Mouse (Mus musculus) CH12.LX (cell line): ENCODE measurements around the gene Sel1l.

Experiments
- CTCF ChIP-seq, 2 experiments: IDR thresholded peaks in 1 of 2; conservative IDR thresholded peaks in 1 of 2; 2 replicates each; pipeline ENCODE4 v1.5.1; 2011 to 2012; ENCODE audit warnings: low read depth in 2 of 2, low read length in 2 of 2, improper control_type of control experiment in 1 of 2, inconsistent platforms in 1 of 2, mild to moderate bottlenecking in 1 of 2, moderate library complexity in 1 of 2
- E2F4 ChIP-seq: IDR thresholded peaks from 2 replicates; pipeline ENCODE4 v1.6.1; 2011; ENCODE audit warnings: low read depth, low read length, improper control_type of control experiment; ENCODE audit not compliant: insufficient replicate concordance
- ELF1 ChIP-seq: IDR thresholded peaks from 2 replicates; pipeline ENCODE4 v1.6.1; 2014; ENCODE audit warnings: low read depth, mild to moderate bottlenecking, inconsistent platforms, low read length, improper control_type of control experiment
- NELFE ChIP-seq: IDR thresholded peaks from 2 replicates; pipeline ENCODE4 v1.6.1; 2011; ENCODE audit warnings: low read depth, low read length, improper control_type of control experiment
- POLR2A ChIP-seq: IDR thresholded peaks from 2 replicates; pipeline ENCODE4 v1.6.1; 2011; ENCODE audit warnings: low read depth, mild to moderate bottlenecking, improper control_type of control experiment, low read length
- TCF12 ChIP-seq: IDR thresholded peaks from 2 replicates; pipeline ENCODE4 v1.6.1; 2014; ENCODE audit warnings: low read depth, mild to moderate bottlenecking, inconsistent platforms, low read length, improper control_type of control experiment
- ZMIZ1 ChIP-seq: IDR thresholded peaks from 2 replicates; pipeline ENCODE4 v1.6.1; 2012; ENCODE audit warnings: low read depth, mild to moderate bottlenecking, inconsistent platforms, low read length, improper control_type of control experiment
- ZNF384 ChIP-seq: IDR thresholded peaks from 2 replicates; pipeline ENCODE4 v1.6.1; 2012; ENCODE audit warnings: low read depth, low read length, improper control_type of control experiment, inconsistent platforms

DNA sequence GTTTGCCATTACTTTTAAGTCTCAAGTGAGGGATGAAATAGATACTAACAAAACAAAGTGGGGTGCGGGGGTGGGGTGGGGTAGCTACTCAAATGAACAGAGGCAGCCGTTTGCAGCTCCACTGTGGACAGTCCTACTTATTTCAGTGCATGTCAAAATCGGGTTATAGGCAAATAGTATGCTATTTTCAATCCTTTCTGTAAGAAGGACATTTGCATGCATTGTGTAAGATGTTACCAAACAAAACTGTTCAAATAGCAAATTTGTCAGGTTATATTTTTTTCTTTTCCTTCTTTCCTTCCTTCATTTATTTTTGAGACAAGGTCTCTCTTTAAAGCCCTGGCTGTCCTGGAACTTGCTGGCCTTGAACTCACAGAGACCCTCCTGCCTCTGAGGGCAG is 44.7 kb downstream of the Sel1l start:
- no peak for TF ChIP-seq ZMIZ1
- TF ChIP-seq E2F4 = no peak
- no peak for TF ChIP-seq ZNF384
- TF ChIP-seq TCF12 = no peak
- no peak for TF ChIP-seq ELF1
- no peak for TF ChIP-seq CTCF (conservative IDR thresholded peaks at IDR 0.05 in 1 of 2, IDR thresholded peaks at IDR 0.05 in 1 of 2; ENCODE audit: low read depth in 2 of 2, low read length in 2 of 2)
- TF ChIP-seq POLR2A = peak; percentile 36; the same call in 1 of the 2 replicates
- TF ChIP-seq NELFE = no peak
